Mouse (Mus musculus) skeletal muscle tissue, adult 2 months (tissue): ENCODE results near the gene Sf1.

Experiments
- DNase-seq: peaks from one replicate; pipeline ENCODE4 v3.0.0-alpha.2; 2012; ENCODE audit warnings: low read depth, low spot score

Sf1 gene

GRCm38 (mm10) chr19:6419805-6420310 is 56.4 kb downstream of the Sf1 start:
- DNase-seq = no peak

- DNase-seq = no peak
These were observed 57.2 kb downstream of the Sf1 start for GRCm38 (mm10) chr19:6420481-6421210.

DNA sequence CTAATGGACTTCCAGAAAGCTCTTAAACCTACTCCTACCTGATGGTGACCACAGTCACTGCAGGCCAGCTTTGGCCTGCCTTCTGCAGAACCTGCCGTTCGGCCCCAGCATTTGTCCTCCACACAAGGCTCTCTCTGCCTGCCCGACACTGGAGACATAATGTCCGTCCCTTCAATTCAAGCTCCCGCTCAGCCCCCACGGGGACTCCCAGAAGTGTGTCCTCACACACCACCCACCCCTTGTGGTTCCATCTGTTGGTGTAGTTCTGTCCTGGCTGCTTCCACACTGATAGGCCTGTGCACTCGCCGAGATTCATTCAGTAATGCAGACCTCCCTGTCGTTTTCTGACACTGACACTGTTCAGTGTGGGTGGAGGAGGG is 57.7 kb downstream of the Sf1 start:
- DNase-seq = no peak

- no peak for DNase-seq
These were observed 58.5 kb downstream of the Sf1 start for GRCm38 (mm10) chr19:6422014-6422413.

DNA sequence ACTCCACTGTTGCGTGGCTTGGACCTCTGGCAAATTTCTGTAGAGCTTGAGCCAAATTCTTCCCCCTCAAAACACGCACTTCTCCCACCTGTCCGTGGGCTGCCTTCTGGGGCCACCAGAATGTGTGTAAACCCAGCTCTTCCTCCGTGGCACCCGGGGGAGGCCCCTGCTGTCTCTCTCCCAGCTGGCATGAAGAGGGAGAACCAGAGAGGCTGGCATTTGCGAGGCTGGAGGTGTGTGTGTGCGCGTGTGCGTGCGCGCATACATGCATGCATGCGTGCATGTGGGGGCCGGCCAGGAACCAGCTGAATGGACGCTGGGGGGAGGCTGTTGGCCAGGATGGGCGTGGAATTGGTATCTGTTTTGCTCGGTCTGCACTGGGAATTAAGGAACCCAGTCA is 59.8 kb downstream of the Sf1 start:
- no peak for DNase-seq

GRCm38 (mm10) chr19:6424137-6424881 is 60.8 kb downstream of the Sf1 start:
- DNase-seq = no peak

- no peak for DNase-seq
These were observed 62.1 kb downstream of the Sf1 start for GRCm38 (mm10) chr19:6425595-6425994.

DNA sequence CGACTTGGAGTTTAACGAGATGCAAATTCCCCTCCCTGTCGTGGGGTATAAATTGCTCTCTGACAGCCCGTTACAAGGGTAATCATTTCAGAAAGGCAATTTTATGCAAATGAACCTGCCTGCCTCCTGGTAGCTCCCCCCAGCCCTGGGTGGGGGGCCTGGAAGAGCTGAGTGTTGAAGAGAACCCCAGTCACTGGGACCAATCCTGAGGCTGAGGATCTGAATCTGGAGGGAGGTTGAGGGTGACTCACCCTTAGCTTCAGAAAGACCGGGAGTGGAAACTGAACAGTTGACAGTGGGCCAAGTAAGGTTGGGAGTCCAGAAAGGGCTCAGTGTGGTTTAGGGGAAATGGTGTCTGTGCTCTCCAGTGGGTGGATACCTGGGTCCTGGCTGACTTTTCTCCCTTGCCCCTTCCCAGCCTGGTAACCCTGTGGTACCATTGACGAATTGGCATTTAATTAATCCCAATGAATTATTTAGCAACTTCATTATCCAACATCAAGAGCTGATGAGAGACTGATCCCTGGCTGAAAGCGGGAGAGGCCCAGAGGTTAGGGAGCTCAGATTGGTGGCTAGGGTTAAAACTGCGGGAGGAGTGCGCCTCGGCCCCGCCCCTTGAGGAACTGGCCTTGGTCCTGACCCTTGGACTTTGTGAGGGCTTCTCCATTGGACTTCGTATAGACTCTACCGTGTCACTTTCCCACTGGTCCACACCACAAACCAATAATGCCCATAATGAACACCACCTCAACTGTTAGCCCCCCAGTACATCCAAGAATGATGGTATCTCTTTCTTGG is 63.4 kb downstream of the Sf1 start:
- DNase-seq = no peak
